In genomic region chr9:120110211-120111018, GRCm38 (mm10) we compare ENCODE assay signal across 8 mouse cellular contexts. TPM values are rescaled to one million over a fixed set of nuclear protein-coding genes. Genes with fewer than 3 reads are reported as not detected.
DNase-seq lines count a peak whose midpoint lies in the region; ATAC-seq and TF ChIP-seq lines count a peak whose summit lies in the region.

Gene Slc25a38, plus strand, starts transcription at chr9:120110374.

- peak within 1 kb of the TSS; percentile 99 for H3K27ac ChIP-seq in gastrocnemius, adult 2 months
- peak within 1 kb of the TSS; percentile 97 for H3K27ac ChIP-seq in hindbrain, postnatal 0 days
- H3K27ac ChIP-seq in left cerebral cortex, adult 2 months: peak within 1 kb of the TSS; percentile 99

- peak within 1 kb of the TSS; percentile 77 for H3K4me3 ChIP-seq in gastrocnemius, adult 2 months
- peak within 1 kb of the TSS; percentile 90 for H3K4me3 ChIP-seq in hindbrain, postnatal 0 days (ENCODE audit: low read length)
- peak within 1 kb of the TSS; percentile 100 for H3K4me3 ChIP-seq in left cerebral cortex, adult 2 months

- H3K36me3 ChIP-seq in hindbrain, postnatal 0 days (ENCODE audit: insufficient read depth, low read length): no peaks in the 10 kb centered on the region

- ATAC-seq in hindbrain, postnatal 0 days: peak; percentile 98
- peak; percentile 96 for ATAC-seq in megakaryocyte, adult 5-6 weeks (ENCODE audit: poor library complexity, severe bottlenecking)

- no peaks in the 10 kb centered on the region for H3K9me3 ChIP-seq in hindbrain, postnatal 0 days (ENCODE audit: low read length)

- no peaks in the 10 kb centered on the region for H3K27me3 ChIP-seq in hindbrain, postnatal 0 days (ENCODE audit: insufficient read depth, low read length)

- under 1% methylated on average over 62 of the region's 62 CpGs for WGBS in hindbrain, postnatal 0 days

- intact Hi-C loops in gastrocnemius, adult 2 months (cut with DNase I): loop anchor here (1.0 kb wide), 1 partner anchor 17 kb away; the partner anchor contains the start of gene Rpsa
- intact Hi-C loops in left cerebral cortex, adult 2 months (cut with DNase I): loop anchor here (1.0 kb wide), 1 partner anchor 17 kb away; the partner anchor contains the start of gene Rpsa

- DNase-seq in WW6 (ENCODE audit: low read depth, low spot score): peak; percentile 84
- DNase-seq in cerebellum, postnatal 4 days (ENCODE audit: low spot score in 2 of 2): peak; percentile 95
- DNase-seq in gastrocnemius, adult 2 months: peak; percentile 98
- peak; percentile 97 for DNase-seq in hindbrain, postnatal 0 days (ENCODE audit: low spot score)
- peak; percentile 93 to 95 for DNase-seq in left cerebral cortex, adult 2 months (ENCODE audit: extremely low spot score in 1 of 2, low spot score in 2 of 2)
- peak; percentile 95 to 96 for DNase-seq in right cerebral cortex, adult 2 months (ENCODE audit: low spot score in 2 of 2)
- peak; percentile 96 for DNase-seq in urinary bladder, postnatal 14 days (ENCODE audit: low spot score)

- H3K9ac ChIP-seq in hindbrain, postnatal 0 days (replicated peaks; ENCODE audit: low read length): peak within 1 kb of the TSS; percentile 80

- peak within 1 kb of the TSS; percentile 68 for H3K4me2 ChIP-seq in hindbrain, postnatal 0 days (ENCODE audit: low read depth, low read length)

- TF ChIP-seq CTCF in gastrocnemius, adult 2 months (IDR thresholded peaks at IDR 0.05): peak; percentile 86
- peak; percentile 81 for TF ChIP-seq CTCF in hindbrain, postnatal 0 days (IDR thresholded peaks at IDR 0.05; ENCODE audit: low read depth)
- TF ChIP-seq CTCF in left cerebral cortex, adult 2 months (IDR thresholded peaks at IDR 0.05): peak; percentile 87

- H3K4me1 ChIP-seq in hindbrain, postnatal 0 days (ENCODE audit: insufficient read depth, low read length): peaks cover 5% of the 10 kb centered on the region; the same call in 1 of the 2 replicates

RNA-seq across cellular contexts. Expression of gene Slc25a38, which starts in this region (rescaled TPM):
- total RNA-seq in gastrocnemius, adult 2 months (2021): 10 to 100 TPM; 10.4 to 12.1 TPM
- total RNA-seq in hindbrain, postnatal 0 days (2014; rRNA removed): 50.3 and 64.0 TPM in 2 replicates
- polyA plus RNA-seq in hindbrain, postnatal 0 days (2015; fragmentation: Nextera tagmentation; extraction: Ambion mirVana): 37.1 and 39.8 TPM in 2 replicates
- 10 to 100 TPM; 24.3 to 24.9 TPM for total RNA-seq in left cerebral cortex, adult 2 months (2021)
- 19.1 and 21.9 TPM in 2 replicates for total RNA-seq in megakaryocyte, adult 5-6 weeks (2015)
- total RNA-seq in megakaryocyte, adult 5-6 weeks (2017): 26.6 and 32.4 TPM in 2 replicates

Comparison
In these comparisons a context has a peak if more than half of its experiments do, and no peak if none do; other contexts are left out.
1. Peak in every context shown above with its lines: DNase-seq, ATAC-seq, H3K4me3 ChIP-seq and H3K27ac ChIP-seq.